Mouse (Mus musculus): ENCODE data around the gene Schip1. TPM values are rescaled to one million over a fixed set of nuclear protein-coding genes. Genes with fewer than 3 reads are reported as not detected.
"Not testable (repeated sequence)": the region's sequence is repeated elsewhere in the genome, so short reads cannot be mapped to it uniquely, and the experiment has no call there.

Gene Schip1
- total RNA-seq (2014; fragmentation: Nextera tagmentation) (1.4 and 2.6 TPM in 2 replicates), total RNA-seq (2017) (2.6 TPM in 2 replicates)

DNA sequence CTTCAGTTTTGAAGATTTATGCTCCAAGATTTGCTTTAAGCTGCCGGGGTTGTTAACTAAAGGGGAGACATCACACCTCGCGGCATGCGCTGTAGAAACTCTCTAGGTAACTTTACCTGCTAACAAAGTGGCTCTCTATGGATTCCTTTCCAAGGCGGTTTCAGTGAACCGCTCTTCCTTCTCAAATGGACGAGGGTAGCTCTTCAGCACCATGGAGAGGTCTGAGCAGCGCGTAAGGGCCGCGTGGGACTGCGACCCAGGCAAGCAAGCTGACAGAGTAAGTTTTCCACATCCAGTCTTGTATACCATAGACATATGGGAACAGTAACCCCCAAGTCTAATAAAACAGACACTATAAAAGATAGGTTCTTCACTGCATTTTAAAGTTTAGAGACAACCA, at the start of gene Schip1:
Schip1 (plus strand) TSS at position 72 of the 400 bp plus-strand sequence.
- 0 out of 2 replicates have a peak, but pooled peaks have one; percentile 37 for ATAC-seq (replicated peaks; ENCODE audit: low FRiP score, low TSS enrichment, poor library complexity, severe bottlenecking)

DNA sequence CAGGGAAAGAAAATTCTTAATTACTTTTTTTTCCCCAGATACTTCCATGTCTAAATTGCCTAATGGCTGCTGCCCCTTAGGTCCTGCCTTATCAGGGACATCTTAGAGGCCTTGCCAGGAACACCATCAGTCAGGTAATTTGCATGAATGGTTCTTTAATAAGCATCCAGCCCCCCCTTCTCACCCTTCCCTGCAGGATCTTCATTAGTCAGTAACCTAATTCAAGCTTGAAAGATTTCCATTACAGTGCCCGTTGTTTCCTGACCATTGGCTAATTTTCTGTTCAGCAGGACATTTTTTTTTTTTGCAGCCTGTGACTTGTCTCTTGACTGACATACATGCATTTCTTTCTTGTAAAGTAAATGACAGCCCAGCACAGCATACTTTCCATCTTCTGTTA, 48.8 kb upstream of the Schip1 start:
- no peak for ATAC-seq (replicated peaks; ENCODE audit: low FRiP score, low TSS enrichment, poor library complexity, severe bottlenecking)

GRCm38 (mm10) chr3:68019401-68019800, 45.2 kb upstream of the Schip1 start:
- ATAC-seq (replicated peaks; ENCODE audit: low FRiP score, low TSS enrichment, poor library complexity, severe bottlenecking) = no peak

DNA sequence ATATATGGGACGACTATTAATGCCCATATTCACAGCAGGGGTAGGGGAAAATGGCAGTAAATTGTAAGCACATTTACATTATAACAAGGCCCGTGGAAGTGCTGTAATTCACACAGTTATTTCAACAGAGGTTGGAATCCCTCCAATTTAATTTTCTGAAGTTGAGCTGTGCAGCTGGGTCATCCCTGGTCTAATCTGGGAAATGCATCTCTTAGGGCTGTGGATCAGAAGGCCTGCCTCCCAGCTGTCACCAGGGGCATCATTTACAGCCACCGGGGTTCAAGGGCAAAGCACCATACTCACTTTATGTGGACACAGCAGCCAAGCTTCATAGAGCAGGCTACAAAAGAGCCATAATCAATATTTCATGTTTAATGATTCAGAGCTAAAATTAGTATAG, 28.5 kb upstream of the Schip1 start:
- ATAC-seq (replicated peaks; ENCODE audit: low FRiP score, low TSS enrichment, poor library complexity, severe bottlenecking) = no peak

DNA sequence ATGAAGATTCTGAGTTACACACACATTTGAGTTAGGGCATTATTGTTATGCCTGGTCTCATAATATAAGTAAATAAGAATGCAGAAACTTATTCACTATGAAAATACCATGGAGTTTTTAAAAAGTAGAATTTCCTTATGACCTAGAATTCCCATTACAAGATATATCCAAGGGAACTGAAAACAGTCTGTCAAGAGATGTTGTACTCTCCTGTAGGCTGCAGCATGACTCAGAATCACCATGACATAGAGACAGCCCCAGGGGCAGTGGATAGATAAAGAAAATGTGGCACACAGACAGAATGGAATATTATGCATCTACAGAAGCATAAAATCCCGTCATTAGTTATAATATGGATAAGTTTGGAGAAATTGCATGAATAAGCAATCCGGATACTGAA, 21.7 kb upstream of the Schip1 start:
- no peak for ATAC-seq (replicated peaks; ENCODE audit: low FRiP score, low TSS enrichment, poor library complexity, severe bottlenecking)

GRCm38 (mm10) chr3:68045475-68046416, 18.9 kb upstream of the Schip1 start:
- 0 out of 2 replicates have a peak, but pooled peaks have one; percentile 61 for ATAC-seq (replicated peaks; ENCODE audit: low FRiP score, low TSS enrichment, poor library complexity, severe bottlenecking)

DNA sequence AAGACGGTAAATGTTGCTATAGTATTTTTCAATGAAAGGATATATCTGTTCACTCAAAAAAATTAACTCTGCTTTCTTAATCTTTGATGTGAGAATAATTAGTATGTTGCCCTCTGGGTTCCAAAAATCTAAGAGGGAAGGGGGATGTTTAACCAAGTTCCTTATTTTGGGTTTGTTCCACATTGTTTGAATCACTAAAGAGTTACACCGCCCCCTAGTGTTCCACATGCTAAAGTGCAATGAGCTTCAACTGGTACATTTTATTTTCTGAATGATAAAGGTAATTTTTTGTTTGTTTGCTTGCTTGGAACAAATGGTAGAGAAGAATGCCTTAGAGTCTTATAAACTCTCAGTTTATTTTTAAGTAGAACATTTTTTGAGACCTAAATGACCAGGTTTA, 11.1 kb upstream of the Schip1 start:
- no peak for ATAC-seq (replicated peaks; ENCODE audit: low FRiP score, low TSS enrichment, poor library complexity, severe bottlenecking)

DNA sequence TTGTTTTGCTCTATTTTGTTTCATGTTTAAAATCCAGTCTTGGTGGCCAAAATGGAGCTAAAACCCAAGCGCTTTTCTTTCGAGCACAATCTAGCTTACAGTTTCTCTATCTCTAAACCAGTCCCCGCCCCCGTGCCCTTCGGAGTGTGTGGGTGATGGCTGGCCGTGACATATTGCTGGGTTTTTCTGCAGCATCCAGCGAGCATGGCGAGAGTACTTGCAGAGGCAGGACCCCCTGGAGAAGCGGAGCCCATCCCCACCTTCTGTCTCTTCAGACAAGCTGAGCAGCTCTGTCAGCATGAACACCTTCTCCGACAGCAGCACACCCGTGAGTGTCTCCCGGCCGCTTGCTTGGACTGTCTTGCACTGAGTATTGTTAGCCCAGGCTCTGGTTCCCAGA, 9.5 kb upstream of the Schip1 start:
- ATAC-seq (replicated peaks; ENCODE audit: low FRiP score, low TSS enrichment, poor library complexity, severe bottlenecking) = no peak

DNA sequence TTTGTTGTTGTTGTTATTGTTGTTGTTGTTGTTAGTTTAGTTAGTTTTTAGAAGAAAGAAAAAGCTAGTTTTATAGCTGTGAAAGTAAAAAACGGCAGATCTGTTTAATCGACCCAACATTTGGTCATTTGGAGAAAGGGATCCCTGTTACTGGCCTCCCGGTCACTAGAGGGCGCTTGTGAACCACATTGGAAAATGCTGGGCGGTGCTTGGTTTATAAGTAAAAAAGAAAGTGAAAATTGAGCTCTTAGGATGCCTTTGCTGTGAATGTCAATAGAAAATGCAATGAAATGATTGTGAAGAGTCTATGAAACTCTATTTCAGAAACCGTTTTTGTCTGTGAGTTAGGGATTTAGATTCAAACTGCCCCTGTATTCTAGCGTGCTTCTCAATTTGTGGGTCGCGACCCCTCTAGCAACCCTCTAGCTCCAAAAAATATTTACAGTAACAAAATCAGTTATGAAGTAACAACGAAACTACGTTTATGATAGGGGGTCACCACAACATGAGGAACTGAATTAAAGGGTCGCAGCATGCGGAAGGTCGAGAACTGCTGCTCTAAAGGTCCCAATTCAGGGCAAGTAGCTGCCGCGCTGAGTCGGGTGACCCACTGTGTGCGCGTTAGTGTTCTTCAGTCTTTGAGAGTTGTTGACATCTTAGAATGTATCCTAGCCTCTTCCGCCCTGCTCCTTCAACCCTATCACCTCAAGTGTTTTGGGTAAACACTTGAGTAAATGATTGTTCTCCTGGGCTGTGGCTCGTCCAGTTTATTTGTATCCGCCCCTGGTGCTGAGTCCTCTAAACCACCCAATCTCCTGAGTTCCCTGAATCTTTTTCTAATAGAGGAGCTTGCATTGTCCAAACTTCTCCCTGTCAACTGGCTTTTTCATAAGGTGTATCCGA, 8.0 kb upstream of the Schip1 start:
- ATAC-seq (replicated peaks; ENCODE audit: low FRiP score, low TSS enrichment, poor library complexity, severe bottlenecking) = peak; percentile 85

- peak; percentile 61; the same call in 1 of the 2 replicates for ATAC-seq (replicated peaks; ENCODE audit: low FRiP score, low TSS enrichment, poor library complexity, severe bottlenecking)
Observed at GRCm38 (mm10) chr3:68059162-68059800, 5.3 kb upstream of the Schip1 start.

- no peak for ATAC-seq (replicated peaks; ENCODE audit: low FRiP score, low TSS enrichment, poor library complexity, severe bottlenecking)
Observed at GRCm38 (mm10) chr3:68071395-68072386, 7.1 kb downstream of the Schip1 start.

GRCm38 (mm10) chr3:68077406-68077805, 12.8 kb downstream of the Schip1 start:
- no peak for ATAC-seq (replicated peaks; ENCODE audit: low FRiP score, low TSS enrichment, poor library complexity, severe bottlenecking)

DNA sequence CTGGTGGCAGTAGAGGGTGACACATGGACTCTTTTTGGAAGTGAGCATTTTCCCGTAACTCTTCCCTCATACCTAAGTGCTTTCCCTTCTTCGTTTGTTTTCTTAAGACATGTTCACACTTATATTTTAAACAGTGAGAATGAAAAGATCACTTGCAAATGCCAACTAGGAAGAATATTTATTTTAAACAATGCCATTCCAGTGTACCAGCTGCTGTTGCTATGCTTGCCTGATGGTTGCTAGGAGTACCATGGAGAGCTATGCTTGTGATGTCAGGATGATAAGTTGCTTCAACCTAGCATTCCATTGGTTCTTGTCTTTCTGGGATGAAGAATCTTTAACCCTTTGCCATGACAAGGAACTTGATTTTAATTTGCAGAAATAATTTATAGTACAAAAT, 20.4 kb downstream of the Schip1 start:
- no peak for ATAC-seq (replicated peaks; ENCODE audit: low FRiP score, low TSS enrichment, poor library complexity, severe bottlenecking)

DNA sequence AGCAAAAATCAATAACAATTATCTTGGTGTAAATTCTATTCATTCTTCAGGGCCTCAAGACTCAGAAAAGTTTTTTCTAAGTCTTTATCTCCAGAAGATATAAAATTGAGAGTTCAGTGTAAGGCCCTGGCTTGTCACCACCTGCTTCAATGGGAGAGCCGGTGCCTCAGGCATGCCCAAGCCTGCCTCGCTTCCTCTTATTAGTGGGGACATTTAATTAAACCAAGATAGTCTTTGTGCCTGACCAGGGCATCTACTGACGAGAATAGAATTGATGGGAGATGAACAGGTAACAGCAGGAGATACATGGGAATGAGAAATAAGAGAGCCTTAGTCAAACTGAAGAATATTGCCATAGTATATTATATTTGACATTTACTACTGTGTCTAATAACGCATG, 27.5 kb downstream of the Schip1 start:
- no peak for ATAC-seq (replicated peaks; ENCODE audit: low FRiP score, low TSS enrichment, poor library complexity, severe bottlenecking)

- ATAC-seq (replicated peaks; ENCODE audit: low FRiP score, low TSS enrichment, poor library complexity, severe bottlenecking) = no peak
Observed at GRCm38 (mm10) chr3:68096724-68097431, 32.3 kb downstream of the Schip1 start.

DNA sequence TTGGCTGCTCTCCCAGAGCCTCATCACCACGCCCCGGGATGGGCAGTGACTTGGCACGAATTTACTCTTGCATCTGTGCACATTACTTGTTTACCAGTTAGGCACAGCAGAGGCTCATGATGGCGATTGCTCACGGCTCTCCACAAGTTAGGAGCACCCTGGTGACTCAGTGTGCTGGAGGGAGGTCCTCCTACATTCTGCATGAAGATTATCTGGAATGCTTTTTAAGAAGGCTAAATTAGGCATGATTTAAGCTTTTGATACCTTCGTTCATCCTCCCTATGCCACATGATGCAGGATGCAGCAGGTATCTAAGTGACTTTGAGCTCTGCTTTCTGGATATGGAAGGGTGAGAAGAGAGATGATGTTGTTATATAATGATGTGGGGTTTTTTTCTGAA, 35.0 kb downstream of the Schip1 start:
- not testable (repeated sequence) for ATAC-seq (replicated peaks; ENCODE audit: low FRiP score, low TSS enrichment, poor library complexity, severe bottlenecking)

- no peak for ATAC-seq (replicated peaks; ENCODE audit: low FRiP score, low TSS enrichment, poor library complexity, severe bottlenecking)
Observed at GRCm38 (mm10) chr3:68101343-68101742, 36.7 kb downstream of the Schip1 start.
